Mouse (Mus musculus) cortical plate, adult 2 months (tissue): ENCODE measurements around the gene Copg2.

Experiments
- CTCF ChIP-seq: fragments of 200-500 bp; IDR thresholded peaks from 2 replicates; pipeline ENCODE4 v1.5.1; 2011; ENCODE audit warnings: mild to moderate bottlenecking, control low read depth, low read length; ENCODE audit not compliant: insufficient read depth; ENCODE audit errors: extremely low read depth
- POLR2A ChIP-seq: fragments of 200-500 bp; IDR thresholded peaks from 2 replicates; pipeline ENCODE4 v1.6.1; 2011; ENCODE audit warnings: mild to moderate bottlenecking, low read length, control low read depth; ENCODE audit not compliant: insufficient read depth; ENCODE audit errors: extremely low read depth

GRCm38 (mm10) chr6:30904911-30905310 is 8.3 kb upstream of the Copg2 start:
- TF ChIP-seq POLR2A (no peak), CTCF (no peak)
